Mouse (Mus musculus) embryonic facial prominence, embryonic 15.5 days (tissue): Measurements from ENCODE around the gene Zfand2b. TPM values are rescaled to one million over a fixed set of nuclear protein-coding genes. Genes with fewer than 3 reads are reported as not detected.
A peak's percentile ranks its signal among the peaks of the same experiment; 100 is the strongest.

Source experiments
- ATAC-seq: fragments of 200-750 bp; cut with Nextera tagmentation; 2 replicates; pipeline ENCODE4 v1.8.0; 2017; ENCODE audit warnings: low read depth, moderate TSS enrichment; ENCODE audit not compliant: insufficient number of reproducible peaks, low FRiP score, low TSS enrichment
- H3K27ac ChIP-seq: fragments of 300-500 bp; sonication (generic); replicated peaks from 2 replicates; pipeline ENCODE4 v1.5.1; 2015; ENCODE audit warnings: mild to moderate bottlenecking, inconsistent platforms
- H3K27me3 ChIP-seq: fragments of 300-500 bp; sonication (generic); 2 replicates; pipeline ENCODE4 v1.6.1; 2015; ENCODE audit warnings: inconsistent platforms
- H3K36me3 ChIP-seq: fragments of 300-500 bp; sonication (generic); 2 replicates; pipeline ENCODE4 v1.6.1; 2015; ENCODE audit warnings: mild to moderate bottlenecking, inconsistent platforms
- H3K4me1 ChIP-seq: fragments of 300-500 bp; sonication (generic); 2 replicates; pipeline ENCODE4 v1.6.1; 2015; ENCODE audit warnings: inconsistent platforms
- H3K4me2 ChIP-seq: fragments of 300-500 bp; sonication (generic); replicated peaks from 2 replicates; pipeline ENCODE4 v1.6.1; 2015; ENCODE audit warnings: mild to moderate bottlenecking, inconsistent platforms
- H3K4me3 ChIP-seq: fragments of 300-500 bp; sonication (generic); replicated peaks from 2 replicates; pipeline ENCODE4 v1.5.1; 2015; ENCODE audit warnings: mild to moderate bottlenecking, inconsistent platforms
- H3K9ac ChIP-seq: fragments of 300-500 bp; sonication (generic); 2 replicates; pipeline ENCODE4 v1.6.1; 2015; ENCODE audit warnings: inconsistent platforms
- H3K9me3 ChIP-seq: fragments of 300-500 bp; sonication (generic); replicated peaks from 2 replicates; pipeline ENCODE4 v1.6.1; 2016; ENCODE audit warnings: inconsistent platforms
- WGBS: fragments of 180-500 bp; shearing (Covaris S2); methylation state at CpG from one replicate; pipeline ENCODE4 v1.1.7; 2015; 5-methylcytosine and 5-hydroxymethylcytosine counted together
- polyA plus RNA-seq: library from polyadenylated mRNA; unstranded; fragments of >200 nt; fragmentation: Nextera tagmentation; extraction: Ambion mirVana; gene quantifications from 2 replicates; pipeline ENCODE4 v1.2.1, GENCODE M21; 2015

The Zfand2b gene
- polyA plus RNA-seq: 46.5 and 51.2 TPM in 2 replicates

GRCm38 (mm10) chr1:75168472-75169464 lies at the start of gene Zfand2b:
Gene Zfand2b (plus strand): TSS chr1:75168646.
- peaks cover 35% of the 10 kb centered on the region for H3K36me3 ChIP-seq
- H3K9me3 ChIP-seq: no peaks in the 10 kb centered on the region
- H3K4me1 ChIP-seq: peaks cover 14% of the 10 kb centered on the region
- peak within 1 kb of the TSS; percentile 67 for H3K4me3 ChIP-seq
- no peaks in the 10 kb centered on the region for H3K27me3 ChIP-seq
- peak within 1 kb of the TSS; percentile 71 for H3K4me2 ChIP-seq
- H3K9ac ChIP-seq: peak within 1 kb of the TSS; percentile 51
- ATAC-seq: peak; percentile 98
- peak within 1 kb of the TSS; percentile 89 for H3K27ac ChIP-seq
- under 1% methylated on average over 59 of the region's 59 CpGs for WGBS

DNA sequence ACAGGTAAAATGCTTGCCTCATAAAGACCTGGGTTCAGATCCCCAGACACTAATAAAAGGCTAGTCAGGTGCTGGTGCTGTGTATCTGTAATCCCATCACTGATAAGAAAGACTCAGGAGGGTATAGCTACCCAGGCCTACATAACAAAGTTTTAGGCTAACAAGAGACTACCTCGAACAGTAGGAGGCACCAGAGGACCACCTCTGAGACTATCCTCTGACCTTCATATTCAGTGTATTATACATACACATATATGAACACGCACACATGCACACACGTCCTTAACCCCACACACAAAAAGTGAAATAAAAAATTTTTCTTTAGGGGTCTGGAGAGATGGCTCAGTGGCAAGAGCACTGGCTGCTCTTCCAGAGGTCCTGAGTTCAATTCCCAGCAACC lies 46.2 kb upstream of the Zfand2b start:
- Histone ChIP-seq H3K36me3 (no peaks in the 10 kb centered on the region), H3K4me1 (peaks cover 10% of the 10 kb centered on the region; the same call in 1 of the 2 replicates), H3K9ac (no peak overlapping the region), H3K27ac (no peak overlapping the region), H3K4me3 (no peak overlapping the region), H3K9me3 (no peaks in the 10 kb centered on the region), H3K4me2 (no peak overlapping the region), H3K27me3 (no peaks in the 10 kb centered on the region)
- WGBS: 78% methylated on average over 3 of the region's 3 CpGs
- no peak for ATAC-seq

DNA sequence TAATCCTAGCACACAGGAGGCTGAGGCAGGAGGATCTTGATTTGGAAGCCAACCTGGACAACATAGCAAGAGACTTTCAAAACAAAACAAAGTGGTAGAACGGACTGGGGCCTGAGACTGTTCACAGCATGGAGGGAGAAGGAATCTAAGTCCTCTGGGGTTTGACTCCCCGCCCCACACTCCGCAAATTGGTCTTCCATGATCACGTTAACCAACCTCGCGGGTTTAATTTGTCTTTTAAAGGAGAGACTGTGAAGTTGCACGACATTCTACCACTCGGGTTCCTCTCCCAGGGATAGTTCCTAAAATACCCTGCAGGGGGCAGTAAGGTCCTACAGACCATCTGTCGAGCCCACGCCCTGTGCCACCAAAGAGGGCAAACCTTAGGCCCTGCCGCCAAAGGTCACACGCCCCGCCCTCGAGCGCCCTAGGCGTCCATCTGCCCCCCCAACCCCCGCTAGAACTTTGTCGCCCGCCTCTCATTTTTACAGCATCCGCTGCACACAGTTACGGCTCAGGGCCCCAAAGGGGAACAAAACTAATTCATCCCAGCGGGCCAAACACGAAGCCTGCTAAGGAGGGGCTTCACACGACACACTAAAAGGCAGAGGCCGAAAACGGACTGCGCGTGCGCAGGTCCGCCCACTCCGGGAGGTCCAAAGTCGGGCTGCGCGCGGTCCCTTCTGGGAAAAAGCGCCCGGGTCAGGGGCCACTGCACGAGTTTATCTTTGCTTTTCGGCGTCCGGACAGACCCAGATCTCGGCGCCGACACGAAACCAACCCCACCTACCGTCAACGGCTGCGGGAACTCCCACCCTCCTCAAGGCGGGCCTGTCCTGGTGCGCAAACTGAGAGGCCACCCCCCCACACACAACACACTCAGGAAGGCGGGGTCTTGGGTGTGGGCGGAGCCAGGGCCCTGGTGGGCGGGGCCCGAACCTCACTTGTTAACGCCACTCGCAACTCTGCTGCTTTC lies 43.8 kb upstream of the Zfand2b start, which contains the start of gene Nhej1:
Gene Nhej1, minus strand, starts transcription at position 855 of the 976 bp plus-strand sequence.
- peak; percentile 97 for ATAC-seq
- H3K4me2 ChIP-seq: peak within 1 kb of the TSS; percentile 63
- peak within 1 kb of the TSS; percentile 99 for H3K27ac ChIP-seq
- 1% methylated on average over 56 of the region's 56 CpGs for WGBS
- no peaks in the 10 kb centered on the region for H3K9me3 ChIP-seq
- peak within 1 kb of the TSS; percentile 52 for H3K9ac ChIP-seq
- no peaks in the 10 kb centered on the region for H3K36me3 ChIP-seq
- no peaks in the 10 kb centered on the region for H3K27me3 ChIP-seq
- peak within 1 kb of the TSS; percentile 66 for H3K4me3 ChIP-seq
- peaks cover 10% of the 10 kb centered on the region; the same call in 1 of the 2 replicates for H3K4me1 ChIP-seq

DNA sequence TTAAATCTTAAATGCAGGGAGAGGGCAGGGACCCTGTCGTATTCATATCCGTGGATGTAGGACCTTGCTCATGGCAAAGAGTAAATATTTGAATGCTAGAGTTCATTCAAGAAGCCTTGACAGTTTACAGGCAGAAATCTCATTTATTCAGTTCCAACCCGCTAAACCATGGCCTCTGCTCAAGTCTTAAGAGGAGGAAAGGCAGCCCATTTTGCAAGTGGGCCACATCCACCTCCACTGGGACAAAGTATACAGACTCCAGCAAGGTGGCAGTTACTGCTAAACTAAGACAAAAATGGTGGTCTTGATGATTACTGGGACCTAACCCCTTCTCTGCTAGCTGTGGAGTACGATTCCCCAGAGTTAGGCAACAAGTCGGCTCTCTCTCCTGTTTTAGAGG lies 43.0 kb upstream of the Zfand2b start:
- Histone ChIP-seq H3K9ac (peak overlapping the region; percentile 52; the same call in 1 of the 2 replicates), H3K4me1 (peaks cover 10% of the 10 kb centered on the region; the same call in 1 of the 2 replicates), H3K27ac (peak overlapping the region; percentile 99), H3K4me2 (peak overlapping the region; percentile 63), H3K4me3 (peak overlapping the region; percentile 66), H3K9me3 (no peaks in the 10 kb centered on the region), H3K27me3 (no peaks in the 10 kb centered on the region), H3K36me3 (no peaks in the 10 kb centered on the region)
- no peak for ATAC-seq
- WGBS: 37% methylated on average over 5 of the region's 5 CpGs

- ATAC-seq: no peak
- no peaks in the 10 kb centered on the region for H3K27me3 ChIP-seq
- H3K4me3 ChIP-seq: no peak overlapping the region
- no peak overlapping the region for H3K4me2 ChIP-seq
- no peak overlapping the region for H3K27ac ChIP-seq
- H3K9ac ChIP-seq: no peak overlapping the region
- WGBS: 77% methylated on average over 3 of the region's 3 CpGs
- H3K4me1 ChIP-seq: peaks cover 14% of the 10 kb centered on the region; the same call in 1 of the 2 replicates
- no peaks in the 10 kb centered on the region for H3K9me3 ChIP-seq
- H3K36me3 ChIP-seq: no peaks in the 10 kb centered on the region
These were observed 39.8 kb upstream of the Zfand2b start for GRCm38 (mm10) chr1:75128641-75129040.

DNA sequence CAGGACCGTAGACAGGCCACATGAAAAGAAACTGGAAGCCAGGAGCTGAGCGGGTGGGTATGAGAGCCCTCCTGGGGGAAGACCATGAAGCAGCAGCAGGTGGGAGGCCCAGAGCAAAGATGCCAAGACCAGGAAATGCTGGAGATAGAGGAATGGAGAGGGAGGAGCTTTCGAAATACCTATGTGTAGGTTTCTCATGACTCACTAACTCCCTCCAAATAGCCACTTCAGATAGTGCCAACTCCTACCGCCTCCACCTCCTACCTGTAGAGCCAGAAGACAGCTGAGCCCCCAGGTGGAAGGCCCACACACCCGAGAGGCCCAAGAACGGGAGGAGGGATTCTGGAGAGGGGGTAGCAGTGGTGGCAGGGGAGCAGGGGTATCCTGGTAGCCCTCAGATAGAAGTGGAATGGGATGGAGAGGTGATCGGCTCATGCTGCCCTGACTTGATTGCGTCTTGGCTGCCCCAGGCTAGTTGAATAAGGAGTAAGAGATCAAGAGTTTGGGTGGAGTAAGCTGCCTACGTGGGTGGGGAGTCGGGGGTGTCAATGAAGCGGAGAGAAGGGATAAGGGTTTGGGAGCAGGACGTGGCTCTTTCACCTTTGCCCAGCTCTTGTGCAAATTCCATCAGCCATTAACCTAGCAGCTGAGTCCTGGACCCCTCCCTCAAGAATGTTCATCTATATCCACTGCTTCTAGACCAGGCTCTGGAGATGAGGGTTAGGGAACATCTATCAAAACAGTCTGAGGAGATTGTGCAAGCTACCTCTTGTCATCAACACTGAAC lies 34.8 kb upstream of the Zfand2b start, which contains the start of gene Slc23a3:
Gene Slc23a3, minus strand, starts transcription at position 470 of the 787 bp plus-strand sequence.
- WGBS: 54% methylated on average over 12 of the region's 12 CpGs
- Histone ChIP-seq H3K36me3 (peaks cover 40% of the 10 kb centered on the region), H3K27me3 (no peaks in the 10 kb centered on the region), H3K9me3 (no peaks in the 10 kb centered on the region), H3K27ac (no peak within 1 kb of the TSS), H3K4me3 (no peak within 1 kb of the TSS), H3K4me1 (0 out of 2 replicates have a peak, but pooled peaks cover 4% of the 10 kb centered on the region), H3K9ac (no peak within 1 kb of the TSS), H3K4me2 (no peak within 1 kb of the TSS)
- no peak for ATAC-seq

GRCm38 (mm10) chr1:75136293-75136692 lies 32.2 kb upstream of the Zfand2b start:
- Histone ChIP-seq H3K27me3 (no peaks in the 10 kb centered on the region), H3K9me3 (no peaks in the 10 kb centered on the region), H3K36me3 (peaks cover 52% of the 10 kb centered on the region), H3K4me1 (peaks cover 23% of the 10 kb centered on the region), H3K4me2 (no peak overlapping the region), H3K9ac (no peak overlapping the region), H3K4me3 (no peak overlapping the region), H3K27ac (no peak overlapping the region)
- 87% methylated on average over 6 of the region's 6 CpGs for WGBS
- no peak for ATAC-seq

GRCm38 (mm10) chr1:75136730-75137129 lies 31.7 kb upstream of the Zfand2b start:
- WGBS: 72% methylated on average over 3 of the region's 3 CpGs
- ATAC-seq: no peak
- peaks cover 23% of the 10 kb centered on the region for H3K4me1 ChIP-seq

DNA sequence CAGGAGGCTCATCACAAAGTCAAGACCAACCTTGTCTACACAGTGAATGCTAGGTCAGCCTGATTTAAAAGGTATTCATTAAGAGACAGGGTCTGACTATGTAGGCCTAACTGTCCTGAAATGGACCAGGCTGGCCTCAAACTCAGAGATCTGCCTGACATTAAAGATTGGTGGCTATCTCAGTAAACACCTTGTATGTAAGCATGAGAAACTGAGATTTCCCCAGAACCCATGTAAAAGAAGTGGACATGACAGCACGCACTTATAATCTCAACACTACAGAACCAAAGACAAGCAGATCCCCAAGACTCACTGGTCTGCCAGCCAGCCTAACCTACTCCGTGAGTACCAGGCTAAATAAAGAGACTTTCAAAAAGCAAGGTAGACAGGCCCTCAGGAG lies 30.0 kb upstream of the Zfand2b start:
- Histone ChIP-seq H3K9ac (no peak overlapping the region), H3K4me1 (peaks cover 24% of the 10 kb centered on the region), H3K27me3 (no peaks in the 10 kb centered on the region), H3K4me2 (no peak overlapping the region), H3K36me3 (peaks cover 52% of the 10 kb centered on the region), H3K9me3 (no peaks in the 10 kb centered on the region), H3K27ac (no peak overlapping the region), H3K4me3 (no peak overlapping the region)
- 94% methylated on average over 2 of the region's 2 CpGs for WGBS
- no peak for ATAC-seq

More at GRCm38 (mm10) chr1:75136730-75137129, 31.7 kb upstream of the Zfand2b start:
- no peak overlapping the region for H3K4me3 ChIP-seq
- H3K27ac ChIP-seq: no peak overlapping the region
- no peaks in the 10 kb centered on the region for H3K27me3 ChIP-seq
- no peaks in the 10 kb centered on the region for H3K9me3 ChIP-seq
- no peak overlapping the region for H3K9ac ChIP-seq
- H3K36me3 ChIP-seq: peaks cover 52% of the 10 kb centered on the region
- no peak overlapping the region for H3K4me2 ChIP-seq

GRCm38 (mm10) chr1:75140601-75141190 lies 27.8 kb upstream of the Zfand2b start:
- H3K36me3 ChIP-seq: peaks cover 57% of the 10 kb centered on the region
- H3K4me1 ChIP-seq: peaks cover 33% of the 10 kb centered on the region
- peak overlapping the region; percentile 97 for H3K27ac ChIP-seq
- no peaks in the 10 kb centered on the region for H3K9me3 ChIP-seq
- 50% methylated on average over 4 of the region's 4 CpGs for WGBS
- H3K4me3 ChIP-seq: peak overlapping the region; percentile 90
- H3K27me3 ChIP-seq: no peaks in the 10 kb centered on the region
- H3K9ac ChIP-seq: peak overlapping the region; percentile 93
- H3K4me2 ChIP-seq: peak overlapping the region; percentile 90
- no peak for ATAC-seq
